Mouse (Mus musculus) bone marrow macrophage, adult 2 months (primary cell): ENCODE data around the gene 1700001O22Rik.

Experiments used
- CTCF ChIP-seq: IDR thresholded peaks from 2 replicates; pipeline ENCODE4 v1.5.1; 2012; ENCODE audit warnings: low read depth, mild to moderate bottlenecking, low read length, moderate library complexity
- POLR2A ChIP-seq: IDR thresholded peaks from 2 replicates; pipeline ENCODE4 v1.6.1; 2012; ENCODE audit warnings: mild to moderate bottlenecking, low read depth, low read length, borderline replicate concordance

DNA sequence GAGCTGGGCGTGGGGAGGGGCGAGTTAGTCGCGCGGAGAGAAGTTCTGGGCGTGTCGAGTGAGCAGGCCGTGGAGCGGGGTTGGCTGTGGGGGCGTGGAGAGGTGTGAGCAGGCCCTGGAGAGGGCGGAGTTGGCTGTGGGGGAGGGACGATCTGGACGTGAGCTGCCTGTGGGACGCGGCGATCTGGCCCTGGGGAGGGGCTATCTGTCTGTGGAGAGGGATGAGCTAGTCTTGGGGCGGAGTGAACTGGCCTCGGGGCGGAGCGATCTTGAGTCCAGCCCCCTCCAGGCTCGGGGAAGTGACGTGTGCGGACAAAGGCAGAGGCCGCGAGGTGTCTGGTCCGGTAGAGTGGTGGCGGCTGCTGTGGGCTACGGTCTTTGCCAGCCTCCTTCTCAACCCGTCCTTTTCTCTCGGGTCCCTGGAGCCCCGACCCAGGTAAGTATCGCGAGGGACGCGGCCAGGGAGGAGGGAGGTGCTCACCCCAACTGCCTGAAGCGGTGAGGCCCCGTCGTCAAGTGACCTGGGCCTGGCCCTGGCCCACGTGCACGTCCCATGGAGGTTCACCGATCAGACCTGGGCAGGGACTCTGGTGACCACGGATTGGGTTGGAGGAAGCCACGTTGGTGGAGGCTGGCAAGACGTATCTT lies 4.3 kb upstream of the 1700001O22Rik start, which contains the start of gene Ntmt1:
- no peak for TF ChIP-seq CTCF
- TF ChIP-seq POLR2A: no peak
